Mouse (Mus musculus): ENCODE results near the gene Copg1. TPM values are rescaled to one million over a fixed set of nuclear protein-coding genes. Genes with fewer than 3 reads are reported as not detected.

Copg1 gene
- polyA plus RNA-seq, 1 experiment from 2014 or later: 147 TPM

DNA sequence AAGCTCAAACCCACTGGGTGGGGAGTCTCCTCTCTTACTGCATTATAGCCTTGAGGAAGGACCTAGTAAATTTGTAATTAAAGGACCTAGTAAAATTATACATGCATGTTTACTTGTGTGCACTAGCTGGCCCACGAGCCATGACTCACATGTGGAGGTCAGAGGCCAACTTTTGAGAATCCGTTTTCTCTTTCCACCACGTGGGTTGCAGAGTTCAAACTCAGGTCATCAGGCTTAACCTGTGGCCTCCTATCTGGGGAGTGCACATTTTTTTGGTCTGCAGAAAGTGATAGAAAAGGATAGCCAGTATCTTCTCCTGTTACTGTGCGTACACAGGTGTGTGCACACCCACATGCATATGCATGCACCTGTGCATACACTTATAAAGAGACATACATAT lies 8.6 kb upstream of the Copg1 start:
- no peaks in the 10 kb centered on the region for H3K4me1 ChIP-seq (ENCODE audit: control insufficient read depth, insufficient read depth, low read length)
- H3K9me3 ChIP-seq (replicated peaks; ENCODE audit: control insufficient read depth, low read length): no peaks in the 10 kb centered on the region
- DNase-seq (ENCODE audit: low spot score) (no peak), ATAC-seq (replicated peaks; ENCODE audit: insufficient number of reproducible peaks, low FRiP score, low TSS enrichment, low read depth) (no peak)
- H3K9ac ChIP-seq (replicated peaks; ENCODE audit: low read length): no peak overlapping the region
- no peak overlapping the region for H3K4me2 ChIP-seq (ENCODE audit: low read depth, low read length)
- no peak overlapping the region for H3K27ac ChIP-seq (replicated peaks; ENCODE audit: low read depth, low read length)
- H3K36me3 ChIP-seq (replicated peaks; ENCODE audit: control insufficient read depth, insufficient read depth, low read depth, low read length): no peaks in the 10 kb centered on the region
- no peak overlapping the region for H3K4me3 ChIP-seq (ENCODE audit: low read depth, low read length)
- H3K27me3 ChIP-seq (ENCODE audit: control insufficient read depth, insufficient read depth, low read length): no peaks in the 10 kb centered on the region
- 35% methylated on average over 4 of the region's 4 CpGs for WGBS

DNA sequence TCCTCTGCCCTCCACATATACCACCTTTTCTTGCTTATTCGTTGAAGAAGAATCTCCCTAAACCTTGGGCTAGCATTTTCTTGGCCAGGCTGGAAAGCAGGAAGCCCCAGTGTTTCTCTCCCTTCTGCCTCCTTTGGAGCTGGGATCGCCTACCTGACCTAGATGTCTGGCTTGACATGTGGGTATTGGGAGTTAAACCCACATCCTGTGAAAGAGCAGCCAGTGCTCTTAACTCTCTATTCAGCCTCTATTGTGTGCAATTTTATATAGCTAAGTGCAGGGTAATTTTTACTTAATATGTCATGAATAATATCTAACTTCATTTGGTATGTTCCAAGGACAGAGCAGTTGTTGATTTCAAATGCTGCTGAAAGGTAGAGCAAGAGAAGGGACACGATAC lies 8.0 kb upstream of the Copg1 start:
- no peaks in the 10 kb centered on the region for H3K9me3 ChIP-seq (replicated peaks; ENCODE audit: control insufficient read depth, low read length)
- no peaks in the 10 kb centered on the region for H3K27me3 ChIP-seq (ENCODE audit: control insufficient read depth, insufficient read depth, low read length)
- H3K4me1 ChIP-seq (ENCODE audit: control insufficient read depth, insufficient read depth, low read length): no peaks in the 10 kb centered on the region
- no peak overlapping the region for H3K4me3 ChIP-seq (ENCODE audit: low read depth, low read length)
- H3K4me2 ChIP-seq (ENCODE audit: low read depth, low read length): no peak overlapping the region
- no peak overlapping the region for H3K9ac ChIP-seq (replicated peaks; ENCODE audit: low read length)
- no peak for ATAC-seq (replicated peaks; ENCODE audit: insufficient number of reproducible peaks, low FRiP score, low TSS enrichment, low read depth)
- H3K27ac ChIP-seq (replicated peaks; ENCODE audit: low read depth, low read length): no peak overlapping the region
- no peaks in the 10 kb centered on the region for H3K36me3 ChIP-seq (replicated peaks; ENCODE audit: control insufficient read depth, insufficient read depth, low read depth, low read length)
- WGBS: 69% methylated on average over 3 of the region's 3 CpGs
- DNase-seq (ENCODE audit: low spot score): no peak

GRCm38 (mm10) chr6:87882221-87882620 lies 5.4 kb upstream of the Copg1 start:
- H3K27me3 ChIP-seq (ENCODE audit: control insufficient read depth, insufficient read depth, low read length): no peaks in the 10 kb centered on the region
- no peak overlapping the region for H3K9ac ChIP-seq (replicated peaks; ENCODE audit: low read length)
- no peak overlapping the region for H3K4me3 ChIP-seq (ENCODE audit: low read depth, low read length)
- no peaks in the 10 kb centered on the region for H3K4me1 ChIP-seq (ENCODE audit: control insufficient read depth, insufficient read depth, low read length)
- no peak overlapping the region for H3K4me2 ChIP-seq (ENCODE audit: low read depth, low read length)
- no peak overlapping the region for H3K27ac ChIP-seq (replicated peaks; ENCODE audit: low read depth, low read length)
- WGBS: 74% methylated on average over 3 of the region's 3 CpGs
- no peaks in the 10 kb centered on the region for H3K9me3 ChIP-seq (replicated peaks; ENCODE audit: control insufficient read depth, low read length)
- DNase-seq (ENCODE audit: low spot score) (no peak), ATAC-seq (replicated peaks; ENCODE audit: insufficient number of reproducible peaks, low FRiP score, low TSS enrichment, low read depth) (no peak)
- H3K36me3 ChIP-seq (replicated peaks; ENCODE audit: control insufficient read depth, insufficient read depth, low read depth, low read length): no peaks in the 10 kb centered on the region

GRCm38 (mm10) chr6:87882816-87883215 lies 4.8 kb upstream of the Copg1 start:
- Histone ChIP-seq H3K27ac (replicated peaks; ENCODE audit: low read depth, low read length) (no peak overlapping the region), H3K4me2 (ENCODE audit: low read depth, low read length) (no peak overlapping the region), H3K36me3 (replicated peaks; ENCODE audit: control insufficient read depth, insufficient read depth, low read depth, low read length) (no peaks in the 10 kb centered on the region), H3K4me3 (ENCODE audit: low read depth, low read length) (no peak overlapping the region), H3K9ac (replicated peaks; ENCODE audit: low read length) (no peak overlapping the region), H3K9me3 (replicated peaks; ENCODE audit: control insufficient read depth, low read length) (no peaks in the 10 kb centered on the region), H3K4me1 (ENCODE audit: control insufficient read depth, insufficient read depth, low read length) (no peaks in the 10 kb centered on the region), H3K27me3 (ENCODE audit: control insufficient read depth, insufficient read depth, low read length) (no peaks in the 10 kb centered on the region)
- WGBS: 68% methylated on average over 4 of the region's 4 CpGs
- ATAC-seq (replicated peaks; ENCODE audit: insufficient number of reproducible peaks, low FRiP score, low TSS enrichment, low read depth) (no peak), DNase-seq (ENCODE audit: low spot score) (no peak)

DNA sequence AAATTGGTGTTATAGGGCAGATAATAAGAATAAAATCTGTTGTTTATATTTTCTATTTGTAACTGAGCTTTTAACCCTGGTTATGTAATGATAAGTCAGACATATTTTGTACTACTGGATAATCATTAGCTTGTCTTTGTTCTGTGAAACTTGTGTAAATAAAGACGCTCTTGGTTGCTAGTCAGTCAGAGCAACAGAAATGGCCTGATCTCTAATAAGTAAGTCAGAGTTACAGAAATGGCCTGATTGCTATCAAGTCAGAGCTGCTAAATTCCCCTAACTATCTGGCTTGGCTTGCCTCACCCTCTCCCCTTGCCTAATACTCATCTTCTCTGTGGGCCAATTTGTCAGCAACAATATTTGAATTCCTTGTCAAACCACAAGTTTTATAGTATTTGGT lies 893 bp upstream of the Copg1 start:
- Histone ChIP-seq H3K4me1 (ENCODE audit: control insufficient read depth, insufficient read depth, low read length) (no peaks in the 10 kb centered on the region), H3K9me3 (replicated peaks; ENCODE audit: control insufficient read depth, low read length) (no peaks in the 10 kb centered on the region), H3K9ac (replicated peaks; ENCODE audit: low read length) (no peak overlapping the region), H3K4me3 (ENCODE audit: low read depth, low read length) (no peak overlapping the region), H3K4me2 (ENCODE audit: low read depth, low read length) (no peak overlapping the region), H3K27ac (replicated peaks; ENCODE audit: low read depth, low read length) (no peak overlapping the region), H3K36me3 (replicated peaks; ENCODE audit: control insufficient read depth, insufficient read depth, low read depth, low read length) (peaks cover 3% of the 10 kb centered on the region; the same call in 1 of the 2 replicates), H3K27me3 (ENCODE audit: control insufficient read depth, insufficient read depth, low read length) (no peaks in the 10 kb centered on the region)
- no peak for ATAC-seq (replicated peaks; ENCODE audit: insufficient number of reproducible peaks, low FRiP score, low TSS enrichment, low read depth)
- 90% methylated on average over 1 of the region's 1 CpGs for WGBS
- no peak for DNase-seq (ENCODE audit: low spot score)

- no peaks in the 10 kb centered on the region for H3K27me3 ChIP-seq (ENCODE audit: control insufficient read depth, insufficient read depth, low read length)
- H3K4me1 ChIP-seq (ENCODE audit: control insufficient read depth, insufficient read depth, low read length): no peaks in the 10 kb centered on the region
- DNase-seq (ENCODE audit: low spot score): no peak
- no peak for ATAC-seq (replicated peaks; ENCODE audit: insufficient number of reproducible peaks, low FRiP score, low TSS enrichment, low read depth)
- no peak overlapping the region for H3K4me3 ChIP-seq (ENCODE audit: low read depth, low read length)
- H3K9me3 ChIP-seq (replicated peaks; ENCODE audit: control insufficient read depth, low read length): no peaks in the 10 kb centered on the region
- H3K9ac ChIP-seq (replicated peaks; ENCODE audit: low read length): no peak overlapping the region
- no peak overlapping the region for H3K27ac ChIP-seq (replicated peaks; ENCODE audit: low read depth, low read length)
- H3K4me2 ChIP-seq (ENCODE audit: low read depth, low read length): no peak overlapping the region
- 89% methylated on average over 7 of the region's 7 CpGs for WGBS
- H3K36me3 ChIP-seq (replicated peaks; ENCODE audit: control insufficient read depth, insufficient read depth, low read depth, low read length): peaks cover 14% of the 10 kb centered on the region
These were observed 6.3 kb downstream of the Copg1 start for GRCm38 (mm10) chr6:87893931-87894330.

DNA sequence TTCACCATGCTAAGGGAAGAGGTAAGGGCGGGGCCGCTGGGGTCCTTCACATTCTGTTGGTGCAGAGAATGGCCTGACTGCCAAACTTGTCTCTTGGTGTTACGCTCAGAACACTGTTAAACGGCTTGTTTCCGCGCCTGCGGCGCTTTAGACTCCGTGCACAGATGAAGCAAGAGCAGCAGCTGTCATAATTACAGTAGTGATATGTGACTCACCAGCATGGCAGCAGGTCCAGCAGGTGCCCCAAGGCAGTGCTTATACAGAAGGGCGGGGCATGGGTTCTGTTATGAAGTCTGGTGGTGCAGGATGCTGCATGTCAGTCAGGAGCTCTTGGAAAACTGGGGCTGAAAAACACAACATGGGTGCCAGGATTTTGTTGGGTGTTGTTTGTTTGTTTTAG lies 10.4 kb downstream of the Copg1 start:
- H3K36me3 ChIP-seq (replicated peaks; ENCODE audit: control insufficient read depth, insufficient read depth, low read depth, low read length): peaks cover 15% of the 10 kb centered on the region
- DNase-seq (ENCODE audit: low spot score): no peak
- H3K4me1 ChIP-seq (ENCODE audit: control insufficient read depth, insufficient read depth, low read length): no peaks in the 10 kb centered on the region
- 96% methylated on average over 10 of the region's 10 CpGs for WGBS
- H3K9ac ChIP-seq (replicated peaks; ENCODE audit: low read length): no peak overlapping the region
- no peak for ATAC-seq (replicated peaks; ENCODE audit: insufficient number of reproducible peaks, low FRiP score, low TSS enrichment, low read depth)
- H3K27me3 ChIP-seq (ENCODE audit: control insufficient read depth, insufficient read depth, low read length): no peaks in the 10 kb centered on the region
- H3K4me2 ChIP-seq (ENCODE audit: low read depth, low read length): no peak overlapping the region
- H3K9me3 ChIP-seq (replicated peaks; ENCODE audit: control insufficient read depth, low read length): no peaks in the 10 kb centered on the region
- no peak overlapping the region for H3K4me3 ChIP-seq (ENCODE audit: low read depth, low read length)
- no peak overlapping the region for H3K27ac ChIP-seq (replicated peaks; ENCODE audit: low read depth, low read length)

DNA sequence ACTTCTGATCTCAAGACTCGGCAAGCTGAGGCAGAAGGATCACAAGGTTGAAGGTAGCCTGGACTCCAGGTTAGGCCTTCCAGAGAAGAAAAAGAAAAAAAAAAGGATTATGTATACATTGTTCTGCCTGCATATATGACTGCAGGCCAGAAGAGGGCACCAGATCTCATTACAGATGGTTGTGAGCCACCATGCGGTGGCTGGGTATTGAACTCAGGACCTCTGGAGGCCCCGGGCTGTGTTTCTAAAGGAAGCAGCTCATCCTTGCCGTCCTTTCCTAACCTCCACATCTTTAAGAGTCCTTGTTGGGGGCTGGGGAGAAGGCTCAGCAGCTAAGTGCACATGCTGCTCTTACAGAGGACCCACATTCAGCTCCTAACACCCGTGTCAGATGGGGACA lies 19.0 kb downstream of the Copg1 start:
- no peaks in the 10 kb centered on the region for H3K9me3 ChIP-seq (replicated peaks; ENCODE audit: control insufficient read depth, low read length)
- no peaks in the 10 kb centered on the region for H3K4me1 ChIP-seq (ENCODE audit: control insufficient read depth, insufficient read depth, low read length)
- peaks cover 8% of the 10 kb centered on the region for H3K36me3 ChIP-seq (replicated peaks; ENCODE audit: control insufficient read depth, insufficient read depth, low read depth, low read length)
- H3K27ac ChIP-seq (replicated peaks; ENCODE audit: low read depth, low read length): no peak overlapping the region
- H3K4me3 ChIP-seq (ENCODE audit: low read depth, low read length): no peak overlapping the region
- no peak overlapping the region for H3K4me2 ChIP-seq (ENCODE audit: low read depth, low read length)
- no peaks in the 10 kb centered on the region for H3K27me3 ChIP-seq (ENCODE audit: control insufficient read depth, insufficient read depth, low read length)
- WGBS: 61% methylated on average over 5 of the region's 5 CpGs
- ATAC-seq (replicated peaks; ENCODE audit: insufficient number of reproducible peaks, low FRiP score, low TSS enrichment, low read depth): no peak
- no peak for DNase-seq (ENCODE audit: low spot score)
- no peak overlapping the region for H3K9ac ChIP-seq (replicated peaks; ENCODE audit: low read length)
